Mouse (Mus musculus): ENCODE results near the gene Emilin1. TPM values are rescaled to one million over a fixed set of nuclear protein-coding genes. Genes with fewer than 3 reads are reported as not detected.

The Emilin1 gene
- polyA plus RNA-seq, 1 experiment: not detected

DNA sequence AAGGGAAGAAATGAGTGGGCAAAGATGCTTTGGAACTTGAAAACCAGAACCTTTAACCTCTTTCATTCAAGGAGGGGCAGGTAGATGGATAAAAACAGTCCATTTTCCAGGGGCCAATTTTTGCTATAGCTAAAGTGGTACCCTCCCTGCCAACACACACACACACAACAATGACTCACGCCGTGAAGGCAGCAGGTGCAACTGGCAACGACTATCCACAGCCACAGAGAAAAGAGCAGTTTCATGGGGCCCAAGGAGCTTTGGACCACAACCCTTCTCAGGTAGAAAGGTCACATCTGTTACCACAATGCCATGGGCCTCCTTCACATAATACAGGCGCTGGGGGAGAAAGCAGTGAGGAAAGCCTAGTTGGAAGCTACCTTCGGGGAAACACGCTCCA is 42.5 kb downstream of the Emilin1 start:
- peaks cover 24% of the 10 kb centered on the region for H3K4me1 ChIP-seq (ENCODE audit: control insufficient read depth, insufficient read depth, low read length)
- TF ChIP-seq POLR2A (IDR thresholded peaks at IDR 0.05; ENCODE audit: insufficient read depth, low read depth, low read length) (no peak), CTCF (IDR thresholded peaks at IDR 0.05; ENCODE audit: insufficient read depth, low read depth, low read length) (no peak)
- 79% methylated on average over 6 of the region's 6 CpGs for WGBS
- H3K4me3 ChIP-seq (ENCODE audit: insufficient read depth, low read depth, low read length): no peak overlapping the region
- H3K27ac ChIP-seq (ENCODE audit: insufficient read depth, low read depth, low read length): no peak overlapping the region

DNA sequence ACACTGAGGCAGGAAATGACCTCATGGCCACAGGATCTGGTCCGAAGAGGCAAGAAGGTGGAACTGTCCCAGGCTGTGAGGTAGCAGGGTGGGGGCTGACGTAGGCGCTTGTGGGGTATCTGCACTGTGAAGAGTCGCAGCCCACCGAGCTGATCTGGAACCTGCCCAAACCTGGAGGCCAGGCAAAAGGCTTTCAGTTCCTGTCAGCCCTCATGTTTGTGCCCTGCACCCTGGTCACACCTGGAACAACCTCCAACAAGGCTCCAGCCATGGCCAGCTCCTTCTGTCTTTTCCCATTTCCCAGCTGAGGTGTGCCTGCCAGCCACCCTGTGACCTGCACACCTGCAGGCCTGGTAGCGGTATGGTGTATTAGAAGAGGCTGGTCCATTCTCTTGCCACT is 44.7 kb downstream of the Emilin1 start:
- H3K4me3 ChIP-seq (ENCODE audit: insufficient read depth, low read depth, low read length): no peak overlapping the region
- 92% methylated on average over 6 of the region's 6 CpGs for WGBS
- TF ChIP-seq CTCF (IDR thresholded peaks at IDR 0.05; ENCODE audit: insufficient read depth, low read depth, low read length) (no peak), POLR2A (IDR thresholded peaks at IDR 0.05; ENCODE audit: insufficient read depth, low read depth, low read length) (no peak)
- peaks cover 21% of the 10 kb centered on the region for H3K4me1 ChIP-seq (ENCODE audit: control insufficient read depth, insufficient read depth, low read length)
- H3K27ac ChIP-seq (ENCODE audit: insufficient read depth, low read depth, low read length): no peak overlapping the region

- peaks cover 21% of the 10 kb centered on the region for H3K4me1 ChIP-seq (ENCODE audit: control insufficient read depth, insufficient read depth, low read length)
- TF ChIP-seq CTCF (IDR thresholded peaks at IDR 0.05; ENCODE audit: insufficient read depth, low read depth, low read length): no peak
- no peak for TF ChIP-seq POLR2A (IDR thresholded peaks at IDR 0.05; ENCODE audit: insufficient read depth, low read depth, low read length)
- H3K27ac ChIP-seq (ENCODE audit: insufficient read depth, low read depth, low read length): no peak overlapping the region
- 30% methylated on average over 19 of the region's 19 CpGs for WGBS
- peak overlapping the region; percentile 75 for H3K4me3 ChIP-seq (ENCODE audit: insufficient read depth, low read depth, low read length)
These were observed 46.1 kb downstream of the Emilin1 start for GRCm38 (mm10) chr5:30959198-30959854.

GRCm38 (mm10) chr5:30959966-30960501 is 46.8 kb downstream of the Emilin1 start, which contains the start of gene Preb:
Gene Preb, minus strand, starts transcription at chr5:30960361.
- Histone ChIP-seq H3K4me3 (ENCODE audit: insufficient read depth, low read depth, low read length) (peak within 1 kb of the TSS; percentile 75), H3K27ac (ENCODE audit: insufficient read depth, low read depth, low read length) (peak within 1 kb of the TSS; percentile 29; the same call in 1 of the 2 replicates), H3K4me1 (ENCODE audit: control insufficient read depth, insufficient read depth, low read length) (peaks cover 21% of the 10 kb centered on the region)
- no peak for TF ChIP-seq CTCF (IDR thresholded peaks at IDR 0.05; ENCODE audit: insufficient read depth, low read depth, low read length)
- peak; percentile 90 for TF ChIP-seq POLR2A (IDR thresholded peaks at IDR 0.05; ENCODE audit: insufficient read depth, low read depth, low read length)
- 0% methylated on average over 56 of the region's 56 CpGs for WGBS

DNA sequence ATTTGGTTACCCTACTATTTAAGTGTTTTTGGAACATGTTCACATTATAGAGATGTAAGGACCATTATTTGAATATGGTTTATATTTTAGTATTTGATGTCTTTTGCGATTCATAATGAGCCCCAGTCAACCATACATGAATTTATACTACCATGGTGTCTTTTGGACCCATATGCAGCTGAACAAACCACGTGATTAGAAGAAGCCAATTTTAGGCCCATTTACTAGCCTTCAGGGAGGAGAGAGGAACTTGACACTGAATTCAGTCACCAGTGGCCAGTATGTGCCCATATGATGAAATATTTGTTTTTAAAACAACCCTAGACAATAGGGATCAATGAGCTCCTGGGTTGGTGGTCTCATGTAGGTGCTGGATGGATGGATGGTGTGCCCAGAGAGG is 47.6 kb downstream of the Emilin1 start:
- 90% methylated on average over 2 of the region's 2 CpGs for WGBS
- Histone ChIP-seq H3K4me3 (ENCODE audit: insufficient read depth, low read depth, low read length) (no peak overlapping the region), H3K27ac (ENCODE audit: insufficient read depth, low read depth, low read length) (0 out of 2 replicates have a peak overlapping the region, but pooled peaks have one; percentile 29), H3K4me1 (ENCODE audit: control insufficient read depth, insufficient read depth, low read length) (peaks cover 20% of the 10 kb centered on the region)
- TF ChIP-seq CTCF (IDR thresholded peaks at IDR 0.05; ENCODE audit: insufficient read depth, low read depth, low read length) (no peak), POLR2A (IDR thresholded peaks at IDR 0.05; ENCODE audit: insufficient read depth, low read depth, low read length) (no peak)

DNA sequence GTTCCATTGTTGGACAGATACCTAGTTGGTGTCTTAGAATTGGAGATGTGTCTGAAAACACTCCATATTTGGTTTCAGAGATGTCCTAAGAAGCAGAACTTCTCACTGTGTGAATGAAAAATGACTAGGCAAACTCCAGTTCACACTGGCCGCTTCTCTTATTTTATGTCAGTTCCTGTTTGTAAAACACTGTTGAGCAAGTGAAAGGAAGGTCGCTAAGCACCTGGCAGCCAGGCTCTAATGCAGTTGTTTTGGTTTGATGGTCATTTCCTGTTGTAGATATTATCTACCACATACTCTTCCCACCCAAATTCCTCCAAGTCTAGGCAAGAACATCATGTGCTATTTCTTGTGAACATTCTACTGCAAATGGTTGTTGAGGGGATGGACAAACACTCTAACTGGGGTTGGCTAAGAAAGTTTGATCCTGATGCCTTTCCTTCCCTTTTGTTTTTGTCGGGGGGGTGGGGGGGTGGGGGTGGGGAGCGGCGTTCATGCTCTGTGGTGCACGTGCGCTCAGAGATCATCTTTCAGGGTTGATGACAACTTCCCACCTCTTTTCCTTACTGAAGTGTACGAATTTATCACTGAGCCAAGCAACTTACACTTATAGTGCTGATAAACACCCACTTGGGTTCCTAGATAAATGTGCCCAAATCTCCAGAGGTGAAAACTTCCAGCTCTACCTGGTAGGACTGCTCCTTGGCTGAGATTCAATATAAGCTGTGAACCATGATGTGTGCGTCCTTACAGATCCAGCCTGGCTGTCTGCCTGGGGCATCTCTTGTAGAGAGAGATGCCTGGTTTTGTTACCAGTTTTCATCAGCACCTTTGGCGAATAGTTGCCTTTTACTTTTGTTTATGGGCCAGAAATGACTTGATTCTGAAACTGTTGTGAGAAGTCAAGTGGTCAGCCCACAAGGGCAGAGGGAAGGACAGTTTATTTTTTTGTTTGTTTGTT is 48.6 kb downstream of the Emilin1 start:
- Histone ChIP-seq H3K4me3 (ENCODE audit: insufficient read depth, low read depth, low read length) (no peak overlapping the region), H3K27ac (ENCODE audit: insufficient read depth, low read depth, low read length) (no peak overlapping the region), H3K4me1 (ENCODE audit: control insufficient read depth, insufficient read depth, low read length) (peaks cover 17% of the 10 kb centered on the region)
- TF ChIP-seq CTCF (IDR thresholded peaks at IDR 0.05; ENCODE audit: insufficient read depth, low read depth, low read length): no peak
- TF ChIP-seq POLR2A (IDR thresholded peaks at IDR 0.05; ENCODE audit: insufficient read depth, low read depth, low read length): no peak
- 83% methylated on average over 10 of the region's 10 CpGs for WGBS

- Histone ChIP-seq H3K27ac (ENCODE audit: insufficient read depth, low read depth, low read length) (no peak overlapping the region), H3K4me1 (ENCODE audit: control insufficient read depth, insufficient read depth, low read length) (peaks cover 4% of the 10 kb centered on the region), H3K4me3 (ENCODE audit: insufficient read depth, low read depth, low read length) (no peak overlapping the region)
- WGBS: 76% methylated on average over 3 of the region's 3 CpGs
- no peak for TF ChIP-seq POLR2A (IDR thresholded peaks at IDR 0.05; ENCODE audit: insufficient read depth, low read depth, low read length)
- no peak for TF ChIP-seq CTCF (IDR thresholded peaks at IDR 0.05; ENCODE audit: insufficient read depth, low read depth, low read length)
These were observed 50.7 kb downstream of the Emilin1 start for GRCm38 (mm10) chr5:30963916-30964315.

DNA sequence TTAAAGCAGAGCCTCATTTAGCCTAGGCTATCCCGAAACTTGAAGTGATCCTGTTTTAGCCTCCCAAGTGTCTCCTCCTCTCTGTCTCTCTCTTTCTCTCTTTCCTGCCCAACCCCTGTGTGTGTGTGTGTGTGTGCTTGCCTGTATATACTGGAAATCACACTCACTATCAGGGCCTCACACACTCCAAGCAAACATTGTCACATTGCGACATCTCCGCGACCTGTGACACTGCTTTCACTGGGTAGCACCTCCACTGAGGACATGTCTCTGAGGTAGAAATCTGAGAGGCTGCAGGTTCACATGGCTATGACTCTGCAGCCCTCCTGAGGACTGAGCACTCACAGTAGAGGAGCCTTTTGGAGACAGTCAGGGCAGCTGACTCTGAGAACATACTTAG is 53.0 kb downstream of the Emilin1 start:
- 94% methylated on average over 4 of the region's 4 CpGs for WGBS
- TF ChIP-seq POLR2A (IDR thresholded peaks at IDR 0.05; ENCODE audit: insufficient read depth, low read depth, low read length) (no peak), CTCF (IDR thresholded peaks at IDR 0.05; ENCODE audit: insufficient read depth, low read depth, low read length) (no peak)
- no peak overlapping the region for H3K4me3 ChIP-seq (ENCODE audit: insufficient read depth, low read depth, low read length)
- H3K27ac ChIP-seq (ENCODE audit: insufficient read depth, low read depth, low read length): no peak overlapping the region
- H3K4me1 ChIP-seq (ENCODE audit: control insufficient read depth, insufficient read depth, low read length): no peaks in the 10 kb centered on the region
